Mouse (Mus musculus): ENCODE measurements at regions not wholly inside any gene's neighbourhood (a gene's known extent, or its start where the extent isn't known, plus 50 kb on each side); places are given as distances from the start of the nearest gene placed in this dataset.

DNA sequence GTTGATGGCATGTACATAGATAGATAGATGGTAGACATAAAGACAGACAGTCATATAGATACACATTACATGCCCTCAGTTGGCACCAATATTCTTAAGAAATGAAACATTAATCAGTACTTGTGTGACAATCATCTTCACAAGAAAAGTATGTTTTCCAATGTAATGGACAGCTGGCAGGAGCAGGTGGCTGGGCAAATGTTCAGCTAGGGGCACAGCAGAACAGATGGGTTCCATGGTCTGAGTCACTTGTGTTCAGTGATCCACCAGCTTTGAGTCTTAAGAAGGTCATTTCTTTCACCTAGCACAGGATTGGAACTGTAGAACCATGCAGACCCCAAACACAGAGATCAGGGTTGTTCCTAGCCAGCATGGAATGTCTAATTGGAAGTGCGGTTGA, 2631.2 kb upstream of the 5930422O12Rik start:
- 0 out of 2 replicates have a peak, but pooled peaks cover 4% of the 10 kb centered on the region for H3K9me3 ChIP-seq (ENCODE audit: control insufficient read depth, low read length)

DNA sequence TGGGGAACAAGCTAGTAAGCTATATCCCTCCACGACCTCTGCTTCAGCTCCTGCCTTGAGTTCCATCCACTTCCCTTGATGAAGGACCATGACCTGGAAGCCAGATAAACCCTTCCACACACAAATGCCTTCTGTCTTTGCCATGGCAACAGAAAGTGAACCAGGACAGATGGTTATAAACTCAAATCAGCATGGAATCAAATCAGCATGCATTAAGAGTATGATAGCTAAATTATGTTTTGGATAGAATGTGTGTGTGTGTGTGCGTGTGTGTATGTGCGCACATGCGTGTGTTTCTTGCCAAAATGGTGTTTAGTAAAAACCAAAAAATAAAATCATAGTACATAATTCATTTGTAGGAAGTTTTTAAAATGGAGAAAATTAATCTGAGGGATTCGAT, 2611.5 kb upstream of the 5930422O12Rik start:
- Histone ChIP-seq H3K27ac (no peak overlapping the region), H3K4me1 (replicated peaks; ENCODE audit: control insufficient read depth, insufficient read depth, low read length) (no peaks in the 10 kb centered on the region), H3K27me3 (ENCODE audit: control insufficient read depth, insufficient read depth, low read length) (no peaks in the 10 kb centered on the region), H3K36me3 (replicated peaks; ENCODE audit: control insufficient read depth, insufficient read depth) (no peaks in the 10 kb centered on the region), H3K4me2 (replicated peaks) (no peak overlapping the region), H3K9ac (no peak overlapping the region), H3K9me3 (ENCODE audit: control insufficient read depth, low read length) (no peaks in the 10 kb centered on the region), H3K4me3 (replicated peaks; ENCODE audit: low read length) (no peak overlapping the region)
- ATAC-seq (ENCODE audit: low FRiP score) (no peak), DNase-seq (ENCODE audit: low spot score) (no peak)
- 89% methylated on average over 5 of the region's 5 CpGs for WGBS

More for the DNA sequence above, 2631.2 kb upstream of the 5930422O12Rik start:
- Histone ChIP-seq H3K9ac (no peak overlapping the region), H3K4me1 (replicated peaks; ENCODE audit: control insufficient read depth, insufficient read depth, low read length) (no peaks in the 10 kb centered on the region), H3K27me3 (ENCODE audit: control insufficient read depth, insufficient read depth, low read length) (no peaks in the 10 kb centered on the region), H3K27ac (no peak overlapping the region), H3K4me2 (replicated peaks) (no peak overlapping the region), H3K4me3 (replicated peaks; ENCODE audit: low read length) (no peak overlapping the region), H3K36me3 (replicated peaks; ENCODE audit: control insufficient read depth, insufficient read depth) (no peaks in the 10 kb centered on the region)
- WGBS, result 92% methylated on average over 1 of the region's 1 CpGs
- DNase-seq (ENCODE audit: low spot score), result no peak
- no peak for ATAC-seq (ENCODE audit: low FRiP score)

DNA sequence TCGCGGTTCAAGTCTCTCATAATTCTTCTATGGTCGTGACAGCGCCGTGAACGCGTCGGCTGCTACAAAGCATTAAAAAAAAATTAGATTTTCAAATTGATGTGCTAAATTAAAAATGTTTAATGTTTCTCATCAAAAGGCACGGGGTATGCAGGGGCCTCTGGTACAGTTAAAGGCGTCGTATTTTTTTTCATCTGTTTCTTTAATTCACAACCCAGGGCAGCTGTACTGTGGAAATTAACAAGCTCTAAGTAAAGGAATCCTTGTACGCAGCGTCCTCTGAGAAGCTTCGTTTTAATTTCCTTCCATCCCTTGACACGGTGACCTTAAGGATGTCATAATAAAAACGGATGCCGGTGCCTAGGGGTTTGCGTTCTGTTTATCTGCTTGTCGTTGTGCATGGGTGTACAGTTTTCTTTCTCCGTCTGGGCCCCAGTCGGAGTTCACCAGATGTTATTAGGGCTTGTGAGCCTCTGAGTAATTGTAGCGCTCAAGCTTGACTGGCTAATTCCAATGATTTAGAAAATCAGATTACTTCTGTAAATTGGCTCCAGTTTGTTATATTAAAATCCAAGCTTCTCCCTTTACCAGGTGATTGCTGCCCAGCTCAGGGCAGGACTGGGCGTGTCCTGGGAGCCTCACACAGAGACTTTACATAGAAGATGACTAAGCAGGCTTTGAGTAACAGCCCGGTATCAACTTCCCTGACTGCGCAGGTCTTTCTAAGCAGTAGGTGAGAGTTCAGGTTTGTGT, 2605.5 kb upstream of the 5930422O12Rik start:
- H3K27ac ChIP-seq, result peak overlapping the region; percentile 26; the same call in 1 of the 2 replicates

DNA sequence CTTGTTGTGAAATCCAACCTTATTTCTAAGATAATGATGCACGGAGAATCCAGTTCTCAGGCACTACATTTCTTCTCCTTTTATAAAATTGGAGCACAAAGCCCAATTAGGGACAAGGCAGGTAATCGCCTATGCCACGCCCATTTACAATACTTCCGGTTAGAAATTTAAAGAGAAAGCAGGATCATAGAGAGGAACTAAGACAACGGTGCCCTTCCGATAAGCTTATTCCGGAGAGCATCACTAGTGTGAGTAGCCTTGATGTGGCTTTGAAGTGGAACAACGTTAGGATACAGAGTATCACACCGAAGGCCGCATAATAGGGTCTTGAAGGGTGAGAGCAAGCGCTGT, 2604.9 kb upstream of the 5930422O12Rik start:
- Histone ChIP-seq H3K27me3 (ENCODE audit: control insufficient read depth, insufficient read depth, low read length) (no peaks in the 10 kb centered on the region), H3K36me3 (replicated peaks; ENCODE audit: control insufficient read depth, insufficient read depth) (no peaks in the 10 kb centered on the region), H3K9me3 (ENCODE audit: control insufficient read depth, low read length) (no peaks in the 10 kb centered on the region), H3K4me1 (replicated peaks; ENCODE audit: control insufficient read depth, insufficient read depth, low read length) (no peaks in the 10 kb centered on the region; the same call in 1 of the 2 replicates), H3K4me2 (replicated peaks) (no peak overlapping the region), H3K27ac (peak overlapping the region; percentile 26; the same call in 1 of the 2 replicates), H3K9ac (no peak overlapping the region), H3K4me3 (replicated peaks; ENCODE audit: low read length) (no peak overlapping the region)
- ATAC-seq (ENCODE audit: low FRiP score) (no peak), DNase-seq (ENCODE audit: low spot score) (no peak)
- WGBS, result 91% methylated on average over 11 of the region's 11 CpGs

More for the DNA sequence above, 2605.5 kb upstream of the 5930422O12Rik start:
- ATAC-seq (ENCODE audit: low FRiP score) (peak; percentile 69; the same call in 1 of the 2 replicates), DNase-seq (ENCODE audit: low spot score) (peak; percentile 31)
- no peaks in the 10 kb centered on the region for H3K27me3 ChIP-seq (ENCODE audit: control insufficient read depth, insufficient read depth, low read length)
- peak overlapping the region; percentile 39 for H3K4me2 ChIP-seq (replicated peaks)
- no peak overlapping the region for H3K9ac ChIP-seq
- no peaks in the 10 kb centered on the region; the same call in 1 of the 2 replicates for H3K4me1 ChIP-seq (replicated peaks; ENCODE audit: control insufficient read depth, insufficient read depth, low read length)
- H3K4me3 ChIP-seq (replicated peaks; ENCODE audit: low read length), result no peak overlapping the region
- no peaks in the 10 kb centered on the region for H3K9me3 ChIP-seq (ENCODE audit: control insufficient read depth, low read length)
- 54% methylated on average over 25 of the region's 25 CpGs for WGBS
- H3K36me3 ChIP-seq (replicated peaks; ENCODE audit: control insufficient read depth, insufficient read depth), result no peaks in the 10 kb centered on the region

- H3K36me3 ChIP-seq (replicated peaks; ENCODE audit: control insufficient read depth, insufficient read depth), result no peaks in the 10 kb centered on the region
- no peaks in the 10 kb centered on the region; the same call in 1 of the 2 replicates for H3K4me1 ChIP-seq (replicated peaks; ENCODE audit: control insufficient read depth, insufficient read depth, low read length)
- DNase-seq (ENCODE audit: low spot score), result no peak
- no peak for ATAC-seq (ENCODE audit: low FRiP score)
- H3K4me3 ChIP-seq (replicated peaks; ENCODE audit: low read length), result no peak overlapping the region
- H3K27ac ChIP-seq, result no peak overlapping the region
- H3K27me3 ChIP-seq (ENCODE audit: control insufficient read depth, insufficient read depth, low read length), result no peaks in the 10 kb centered on the region
- H3K9me3 ChIP-seq (ENCODE audit: control insufficient read depth, low read length), result no peaks in the 10 kb centered on the region
- H3K4me2 ChIP-seq (replicated peaks), result no peak overlapping the region
- H3K9ac ChIP-seq, result no peak overlapping the region
- WGBS, result 76% methylated on average over 4 of the region's 4 CpGs
Measured at GRCm38 (mm10) chr8:30826021-30826420, 2602.5 kb upstream of the 5930422O12Rik start.

DNA sequence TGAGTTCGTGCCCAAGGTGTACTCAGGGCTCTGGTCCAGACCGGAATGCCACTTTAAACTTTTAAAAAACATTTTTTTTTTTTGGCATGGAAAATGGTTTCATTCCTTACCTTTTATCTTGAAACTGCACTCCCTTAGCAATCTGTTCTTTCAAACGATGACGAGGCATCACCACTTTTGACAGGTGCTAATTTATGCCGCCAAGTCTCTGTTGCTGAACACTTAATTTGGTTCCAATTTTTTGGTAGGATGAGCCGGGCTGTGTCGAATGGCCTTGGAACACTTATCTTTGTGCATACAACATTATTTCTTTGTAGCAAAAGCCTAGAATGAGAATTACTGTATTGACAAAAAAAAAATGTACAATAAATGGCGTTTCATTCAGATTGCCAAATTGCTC, 2590.5 kb upstream of the 5930422O12Rik start:
- no peak overlapping the region for H3K27ac ChIP-seq
- H3K9me3 ChIP-seq (ENCODE audit: control insufficient read depth, low read length), result 0 out of 2 replicates have a peak, but pooled peaks cover 5% of the 10 kb centered on the region
- H3K36me3 ChIP-seq (replicated peaks; ENCODE audit: control insufficient read depth, insufficient read depth), result no peaks in the 10 kb centered on the region
- H3K9ac ChIP-seq, result no peak overlapping the region
- no peak overlapping the region for H3K4me3 ChIP-seq (replicated peaks; ENCODE audit: low read length)
- no peaks in the 10 kb centered on the region for H3K27me3 ChIP-seq (ENCODE audit: control insufficient read depth, insufficient read depth, low read length)
- H3K4me2 ChIP-seq (replicated peaks), result no peak overlapping the region
- DNase-seq (ENCODE audit: low spot score) (no peak), ATAC-seq (ENCODE audit: low FRiP score) (no peak)
- H3K4me1 ChIP-seq (replicated peaks; ENCODE audit: control insufficient read depth, insufficient read depth, low read length), result no peaks in the 10 kb centered on the region
- WGBS, result 90% methylated on average over 8 of the region's 8 CpGs

GRCm38 (mm10) chr8:30840064-30840463, 2588.4 kb upstream of the 5930422O12Rik start:
- WGBS, result 33% methylated on average over 8 of the region's 8 CpGs
- Histone ChIP-seq H3K27me3 (ENCODE audit: control insufficient read depth, insufficient read depth, low read length) (no peaks in the 10 kb centered on the region), H3K4me1 (replicated peaks; ENCODE audit: control insufficient read depth, insufficient read depth, low read length) (no peaks in the 10 kb centered on the region), H3K4me2 (replicated peaks) (no peak overlapping the region), H3K4me3 (replicated peaks; ENCODE audit: low read length) (no peak overlapping the region), H3K27ac (no peak overlapping the region), H3K9ac (no peak overlapping the region), H3K9me3 (ENCODE audit: control insufficient read depth, low read length) (0 out of 2 replicates have a peak, but pooled peaks cover 5% of the 10 kb centered on the region), H3K36me3 (replicated peaks; ENCODE audit: control insufficient read depth, insufficient read depth) (no peaks in the 10 kb centered on the region)
- DNase-seq (ENCODE audit: low spot score) (peak; percentile 77), ATAC-seq (ENCODE audit: low FRiP score) (peak; percentile 66; the same call in 1 of the 2 replicates)

DNA sequence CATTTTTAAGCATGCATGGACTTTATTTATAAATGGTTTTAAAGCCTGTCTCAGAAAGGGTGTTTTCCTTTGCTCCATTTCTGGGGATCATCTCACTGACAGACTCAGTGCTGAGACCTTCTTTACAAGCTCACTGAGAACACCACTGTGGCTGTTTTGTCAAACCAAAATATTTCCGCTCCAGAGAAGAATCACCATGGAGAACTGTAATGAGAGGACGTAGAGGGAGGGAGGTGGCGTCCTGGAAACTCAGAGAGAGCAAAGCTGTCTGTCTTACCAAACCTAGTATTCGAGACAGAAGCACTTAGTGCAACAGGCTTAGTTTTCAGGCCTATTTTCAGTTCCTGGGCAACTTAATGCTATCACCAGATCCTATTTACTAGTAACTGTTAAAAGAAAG, 2565.5 kb upstream of the 5930422O12Rik start:
- H3K36me3 ChIP-seq (replicated peaks; ENCODE audit: control insufficient read depth, insufficient read depth), result no peaks in the 10 kb centered on the region
- H3K4me1 ChIP-seq (replicated peaks; ENCODE audit: control insufficient read depth, insufficient read depth, low read length), result no peaks in the 10 kb centered on the region
- no peak overlapping the region for H3K9ac ChIP-seq
- peak; percentile 71; the same call in 1 of the 2 replicates for ATAC-seq (ENCODE audit: low FRiP score)
- DNase-seq (ENCODE audit: low spot score), result peak; percentile 34
- H3K9me3 ChIP-seq (ENCODE audit: control insufficient read depth, low read length), result no peaks in the 10 kb centered on the region
- H3K4me2 ChIP-seq (replicated peaks), result no peak overlapping the region
- H3K27me3 ChIP-seq (ENCODE audit: control insufficient read depth, insufficient read depth, low read length), result no peaks in the 10 kb centered on the region
- peak overlapping the region; percentile 2; the same call in 1 of the 2 replicates for H3K27ac ChIP-seq
- H3K4me3 ChIP-seq (replicated peaks; ENCODE audit: low read length), result no peak overlapping the region
- 14% methylated on average over 4 of the region's 4 CpGs for WGBS

GRCm38 (mm10) chr8:30906044-30906695, 2522.3 kb upstream of the 5930422O12Rik start:
- H3K4me3 ChIP-seq (replicated peaks; ENCODE audit: low read length), result no peak overlapping the region
- no peak overlapping the region for H3K27ac ChIP-seq
- no peaks in the 10 kb centered on the region for H3K9me3 ChIP-seq (ENCODE audit: control insufficient read depth, low read length)
- H3K4me2 ChIP-seq (replicated peaks), result no peak overlapping the region
- no peaks in the 10 kb centered on the region for H3K27me3 ChIP-seq (ENCODE audit: control insufficient read depth, insufficient read depth, low read length)
- DNase-seq (ENCODE audit: low spot score), result no peak
- no peaks in the 10 kb centered on the region for H3K4me1 ChIP-seq (replicated peaks; ENCODE audit: control insufficient read depth, insufficient read depth, low read length)
- ATAC-seq (ENCODE audit: low FRiP score), result no peak
- H3K36me3 ChIP-seq (replicated peaks; ENCODE audit: control insufficient read depth, insufficient read depth), result no peaks in the 10 kb centered on the region
- WGBS, result 92% methylated on average over 11 of the region's 11 CpGs
- no peak overlapping the region for H3K9ac ChIP-seq

All from hindbrain, embryonic 14.5 days (tissue).